Mouse (Mus musculus) kidney, embryonic 16.5 days (tissue): ENCODE data around the gene Gm8082. TPM values are rescaled to one million over a fixed set of nuclear protein-coding genes. Genes with fewer than 3 reads are reported as not detected.
"Not testable (repeated sequence)": the region's sequence is repeated elsewhere in the genome, so short reads cannot be mapped to it uniquely, and the experiment has no call there.

ENCODE experiments used
- ATAC-seq: fragments of 200-750 bp; cut with Nextera tagmentation; 2 replicates; pipeline ENCODE4 v1.8.0; 2017; ENCODE audit warnings: moderate TSS enrichment; ENCODE audit not compliant: low FRiP score, low TSS enrichment
- H3K27ac ChIP-seq: fragments of 300-500 bp; sonication (generic); 2 replicates; pipeline ENCODE4 v1.5.1; 2014; ENCODE audit warnings: low read length
- H3K27me3 ChIP-seq: fragments of 300-500 bp; sonication (generic); 2 replicates; pipeline ENCODE4 v1.6.1; 2014; ENCODE audit warnings: low read length, control low read depth, mixed read lengths; ENCODE audit not compliant: insufficient read depth
- H3K36me3 ChIP-seq: fragments of 300-500 bp; sonication (generic); 2 replicates; pipeline ENCODE4 v1.6.1; 2014; ENCODE audit warnings: low read length, control low read depth, mixed read lengths; ENCODE audit not compliant: insufficient read depth
- H3K4me1 ChIP-seq: fragments of 300-500 bp; sonication (generic); 2 replicates; pipeline ENCODE4 v1.6.1; 2014; ENCODE audit warnings: low read length, control low read depth, mixed read lengths; ENCODE audit not compliant: insufficient read depth
- H3K4me2 ChIP-seq: fragments of 300-500 bp; sonication (generic); replicated peaks from 2 replicates; pipeline ENCODE4 v1.6.1; 2014; ENCODE audit warnings: low read depth, low read length
- H3K4me3 ChIP-seq: fragments of 300-500 bp; sonication (generic); 2 replicates; pipeline ENCODE4 v1.5.1; 2014; ENCODE audit warnings: mild to moderate bottlenecking, low read length
- H3K9ac ChIP-seq: fragments of 300-500 bp; sonication (generic); replicated peaks from 2 replicates; pipeline ENCODE4 v1.6.1; 2014; ENCODE audit warnings: low read length
- H3K9me3 ChIP-seq: fragments of 300-500 bp; sonication (generic); 2 replicates; pipeline ENCODE4 v1.6.1; 2016; ENCODE audit warnings: low read length, control low read depth
- WGBS: fragments of 180-500 bp; shearing (Covaris S2); extraction: QIAGEN DNeasy Blood & Tissue Kit; methylation state at CpG from one replicate; pipeline ENCODE4 v1.1.7; 2014; 5-methylcytosine and 5-hydroxymethylcytosine counted together
- polyA plus RNA-seq: library from polyadenylated mRNA; unstranded; fragments of >200 nt; fragmentation: Nextera tagmentation; extraction: Ambion mirVana; gene quantifications from 2 replicates; pipeline ENCODE4 v1.2.1, GENCODE M21; 2015

Gm8082 gene
- polyA plus RNA-seq = not detected in 2 replicates

- not testable (repeated sequence) for H3K27ac ChIP-seq
These were observed at the start of gene Gm8082 for GRCm38 (mm10) chr14:42993524-42993923. Gm8082 (minus strand) TSS chr14:42993624.

GRCm38 (mm10) chr14:43015528-43015927 is 22.1 kb upstream of the Gm8082 start, which contains the start of gene Gm10376:
Gm10376 (minus strand) TSS chr14:43015628.
- not testable (repeated sequence) for H3K4me3 ChIP-seq, H3K4me2 ChIP-seq, H3K9me3 ChIP-seq, H3K4me1 ChIP-seq, H3K36me3 ChIP-seq, H3K27me3 ChIP-seq, H3K9ac ChIP-seq, H3K27ac ChIP-seq, ATAC-seq

More at GRCm38 (mm10) chr14:42993524-42993923, at the start of gene Gm8082:
- H3K4me1 ChIP-seq, H3K9ac ChIP-seq, ATAC-seq, H3K27me3 ChIP-seq, H3K9me3 ChIP-seq, H3K36me3 ChIP-seq, H3K4me3 ChIP-seq, H3K4me2 ChIP-seq: not testable (repeated sequence)
- WGBS = no CpG with 5 or more reads among the region's 1 CpGs

Other genes starting within 250 kb of the Gm8082 start
- gene Gm3015, start 224.8 kb downstream of the Gm8082 start, polyA plus RNA-seq = not detected in 2 replicates
- gene Gm10377, start 195.6 kb downstream of the Gm8082 start, polyA plus RNA-seq = not detected in 2 replicates
- not detected in 2 replicates for gene Gm21977, start 140.1 kb downstream of the Gm8082 start, polyA plus RNA-seq
- gene Gm10376, start 22.0 kb upstream of the Gm8082 start, polyA plus RNA-seq = not detected in 2 replicates
- not detected in 2 replicates for gene Gm8094, start 83.0 kb upstream of the Gm8082 start, polyA plus RNA-seq
- gene Gm8104, start 107.0 kb upstream of the Gm8082 start, polyA plus RNA-seq = 0.11 TPM in 1 of 2 replicates, not detected in the other
- not detected in 2 replicates for gene Gm7233, start 186.2 kb upstream of the Gm8082 start, polyA plus RNA-seq
- not detected in 2 replicates for gene Gm8122, start 241.7 kb upstream of the Gm8082 start, polyA plus RNA-seq